Mouse (Mus musculus): ENCODE results near the gene Cdh6.

DNA sequence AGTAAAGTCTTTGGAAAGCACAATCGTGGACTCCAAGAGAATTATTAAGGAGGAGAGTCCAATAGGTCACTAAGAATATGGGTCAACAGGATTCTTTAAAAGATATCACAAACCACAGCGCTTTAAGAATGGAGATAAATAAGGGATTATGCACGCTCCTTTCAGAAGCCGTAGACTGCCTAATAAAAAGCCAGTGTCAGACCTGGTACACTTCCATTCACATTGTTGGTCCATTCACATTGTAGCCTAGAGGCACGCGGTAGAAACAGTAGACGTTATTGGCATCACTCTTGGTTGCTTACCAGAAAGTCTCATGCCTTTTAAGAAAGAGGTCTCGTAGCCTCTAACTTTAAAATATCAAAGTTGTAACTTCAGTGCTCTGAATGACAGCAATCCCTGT is 8.0 kb upstream of the Cdh6 start:
- no peak for TF ChIP-seq CTCF (IDR thresholded peaks at IDR 0.05; ENCODE audit: borderline replicate concordance, control insufficient read depth, extremely low read depth, insufficient read depth, low read length, poor library complexity)
- no peak for TF ChIP-seq POLR2A (IDR thresholded peaks at IDR 0.05; ENCODE audit: control insufficient read depth, extremely low read depth, insufficient read depth, low read length, poor library complexity)
